Mouse (Mus musculus) cortical plate, adult 2 months (tissue): Measurements from ENCODE around the gene Olfr558. TPM values are rescaled to one million over a fixed set of nuclear protein-coding genes. Genes with fewer than 3 reads are reported as not detected.
A peak's percentile ranks its signal among the peaks of the same experiment; 100 is the strongest.

Experiments
- H3K27ac ChIP-seq: fragments of 200-500 bp; 2 replicates; pipeline ENCODE4 v1.5.1; 2012; ENCODE audit warnings: low read length, control low read depth, inconsistent platforms; ENCODE audit not compliant: insufficient read depth
- H3K4me1 ChIP-seq: fragments of 200-500 bp; 2 replicates; pipeline ENCODE4 v1.6.1; 2011; ENCODE audit warnings: low read length; ENCODE audit not compliant: control insufficient read depth, insufficient read depth
- H3K4me3 ChIP-seq: fragments of 200-500 bp; 2 replicates; pipeline ENCODE4 v1.5.1; 2011; ENCODE audit warnings: mild to moderate bottlenecking, low read length, control low read depth; ENCODE audit not compliant: insufficient read depth
- CTCF ChIP-seq: fragments of 200-500 bp; IDR thresholded peaks from 2 replicates; pipeline ENCODE4 v1.5.1; 2011; ENCODE audit warnings: mild to moderate bottlenecking, control low read depth, low read length; ENCODE audit not compliant: insufficient read depth; ENCODE audit errors: extremely low read depth
- POLR2A ChIP-seq: fragments of 200-500 bp; IDR thresholded peaks from 2 replicates; pipeline ENCODE4 v1.6.1; 2011; ENCODE audit warnings: mild to moderate bottlenecking, low read length, control low read depth; ENCODE audit not compliant: insufficient read depth; ENCODE audit errors: extremely low read depth
- polyA plus RNA-seq: library from polyadenylated mRNA; depleted of rRNA; stranded (reverse); fragments of >200 nt; gene quantifications from 2 replicates; pipeline ENCODE4 v1.2.3, GENCODE M21; 2012; rRNA removed

Olfr558 gene
- polyA plus RNA-seq: 0.40 and 0.47 TPM in 2 replicates

DNA sequence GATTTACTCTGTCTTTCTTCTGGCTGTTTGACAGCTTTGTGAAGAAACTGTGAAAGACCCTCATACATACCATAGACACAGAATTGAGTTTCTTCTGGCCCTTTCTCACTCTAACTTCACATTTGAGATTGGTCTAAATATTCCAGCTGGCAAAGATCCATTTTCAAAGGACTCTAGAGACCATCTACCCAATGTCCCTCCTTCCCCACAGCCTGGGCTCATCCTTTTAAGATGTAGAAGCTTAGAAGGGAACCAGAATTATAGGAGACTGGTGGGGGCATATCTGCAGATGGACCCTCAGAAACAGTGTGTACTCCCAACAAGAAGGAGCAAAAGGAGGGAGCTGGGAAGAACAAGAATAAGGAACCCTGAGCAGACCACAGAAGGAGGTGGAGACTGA is at the start of gene Olfr558:
Gene Olfr558 (plus strand): TSS at position 301 of the 400 bp plus-strand sequence.
- H3K4me3 ChIP-seq: no peak within 1 kb of the TSS
- no peaks in the 10 kb centered on the region for H3K4me1 ChIP-seq
- no peak for TF ChIP-seq CTCF
- no peak within 1 kb of the TSS for H3K27ac ChIP-seq

- TF ChIP-seq CTCF: no peak
- no peak for TF ChIP-seq POLR2A
- Histone ChIP-seq H3K4me3 (no peak within 1 kb of the TSS), H3K27ac (no peak within 1 kb of the TSS), H3K4me1 (no peaks in the 10 kb centered on the region)
Observed at GRCm38 (mm10) chr7:102658523-102658922, 43.5 kb upstream of the Olfr558 start, which contains the start of gene Olfr555. TSS of gene Olfr555 (plus strand) at chr7:102658823.

GRCm38 (mm10) chr7:102664599-102664998 is 37.4 kb upstream of the Olfr558 start, which contains the start of gene Olfr556:
TSS of gene Olfr556 (plus strand) at chr7:102664899.
- TF ChIP-seq POLR2A (no peak), CTCF (no peak)
- H3K27ac ChIP-seq: no peak within 1 kb of the TSS
- H3K4me3 ChIP-seq: no peak within 1 kb of the TSS
- H3K4me1 ChIP-seq: no peaks in the 10 kb centered on the region

- no peak overlapping the region for H3K27ac ChIP-seq
- H3K4me1 ChIP-seq: no peaks in the 10 kb centered on the region
- TF ChIP-seq POLR2A (no peak), CTCF (no peak)
- H3K4me3 ChIP-seq: no peak overlapping the region
Observed at GRCm38 (mm10) chr7:102665378-102665777, 36.6 kb upstream of the Olfr558 start.

DNA sequence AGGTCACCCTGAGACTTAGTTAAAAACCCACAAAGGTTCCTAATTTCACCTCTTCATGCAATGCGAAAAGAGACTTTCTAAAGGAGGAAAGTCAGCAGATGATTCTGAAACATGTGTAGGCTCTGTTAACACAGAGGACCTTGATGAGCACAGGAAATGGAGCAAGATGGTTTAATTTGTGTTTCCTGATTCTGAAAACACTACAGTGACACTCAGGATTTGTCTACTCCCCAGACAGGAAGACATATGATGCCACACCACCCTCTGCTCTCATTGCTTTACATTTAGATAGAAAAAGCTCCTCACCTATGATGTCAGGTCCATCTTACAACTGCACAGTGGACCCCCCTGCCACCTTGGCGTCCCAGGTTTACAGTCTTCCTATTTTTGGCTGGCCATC is 25.8 kb upstream of the Olfr558 start:
- Histone ChIP-seq H3K4me1 (no peaks in the 10 kb centered on the region), H3K27ac (no peak overlapping the region), H3K4me3 (no peak overlapping the region)
- TF ChIP-seq POLR2A: no peak
- no peak for TF ChIP-seq CTCF

DNA sequence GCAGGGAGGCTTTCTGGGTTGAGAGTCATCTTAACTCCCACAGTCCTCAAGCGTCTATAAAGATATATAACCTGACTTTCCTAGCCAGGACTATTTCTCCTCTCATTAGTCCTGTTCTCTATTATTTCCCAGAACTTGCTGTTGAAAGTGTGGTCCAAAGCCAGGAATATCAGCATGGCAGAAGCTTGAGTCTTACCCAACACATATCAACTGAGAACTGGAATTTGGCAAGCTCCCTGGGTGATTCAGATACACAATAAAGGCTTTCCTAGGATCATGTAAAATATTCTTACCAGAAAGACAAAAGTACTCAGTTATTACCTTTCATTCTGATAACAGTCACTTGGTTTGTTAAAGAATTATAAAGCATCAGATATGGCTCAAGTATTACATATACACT is 20.1 kb upstream of the Olfr558 start:
- TF ChIP-seq POLR2A: no peak
- no peak for TF ChIP-seq CTCF
- H3K4me3 ChIP-seq: no peak overlapping the region
- no peaks in the 10 kb centered on the region for H3K4me1 ChIP-seq
- no peak overlapping the region for H3K27ac ChIP-seq

DNA sequence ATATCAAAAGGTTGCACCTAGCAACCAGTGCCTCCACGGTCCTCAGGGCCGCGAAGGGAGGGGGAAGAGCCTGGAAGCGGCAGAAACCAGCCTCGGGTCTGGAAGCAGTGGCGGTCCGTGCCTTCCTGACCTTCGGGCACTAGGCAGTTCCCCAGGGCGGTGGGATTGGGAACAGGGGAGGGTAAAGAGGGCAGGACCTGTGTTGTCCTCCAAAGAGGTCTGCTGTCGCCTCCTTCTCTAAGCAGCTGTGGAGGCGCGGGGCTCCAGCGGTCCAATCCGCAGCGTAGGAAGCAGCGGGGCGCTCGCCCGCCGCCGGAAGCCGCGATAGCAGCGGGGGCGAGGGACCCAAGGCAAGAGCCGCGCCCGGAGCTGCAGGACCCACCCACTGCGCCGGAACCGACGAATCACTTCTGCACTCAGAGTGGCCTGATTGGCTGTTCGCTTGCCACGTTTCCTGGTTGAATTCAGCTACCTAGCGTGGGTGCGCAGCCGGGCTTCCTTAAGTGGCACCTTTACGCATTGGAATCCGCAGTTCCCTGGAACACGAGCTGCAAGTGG is 15.0 kb upstream of the Olfr558 start, which contains the start of gene Trim68:
Gene Trim68 (minus strand): TSS at position 384 of the 558 bp plus-strand sequence.
- peak within 1 kb of the TSS; percentile 86 for H3K4me3 ChIP-seq
- TF ChIP-seq POLR2A: no peak
- TF ChIP-seq CTCF: no peak
- H3K27ac ChIP-seq: peak within 1 kb of the TSS; percentile 70
- H3K4me1 ChIP-seq: no peaks in the 10 kb centered on the region

- TF ChIP-seq CTCF (peak; percentile 76), POLR2A (no peak)
- Histone ChIP-seq H3K27ac (no peak within 1 kb of the TSS), H3K4me3 (no peak within 1 kb of the TSS), H3K4me1 (no peaks in the 10 kb centered on the region)
Observed at GRCm38 (mm10) chr7:102695358-102696125, 6.5 kb upstream of the Olfr558 start, which contains the start of gene Olfr557. TSS of gene Olfr557 (plus strand) at chr7:102695910.

GRCm38 (mm10) chr7:102698461-102698860 is 3.6 kb upstream of the Olfr558 start:
- Histone ChIP-seq H3K27ac (no peak overlapping the region), H3K4me3 (no peak overlapping the region), H3K4me1 (no peaks in the 10 kb centered on the region)
- no peak for TF ChIP-seq CTCF
- TF ChIP-seq POLR2A: no peak

DNA sequence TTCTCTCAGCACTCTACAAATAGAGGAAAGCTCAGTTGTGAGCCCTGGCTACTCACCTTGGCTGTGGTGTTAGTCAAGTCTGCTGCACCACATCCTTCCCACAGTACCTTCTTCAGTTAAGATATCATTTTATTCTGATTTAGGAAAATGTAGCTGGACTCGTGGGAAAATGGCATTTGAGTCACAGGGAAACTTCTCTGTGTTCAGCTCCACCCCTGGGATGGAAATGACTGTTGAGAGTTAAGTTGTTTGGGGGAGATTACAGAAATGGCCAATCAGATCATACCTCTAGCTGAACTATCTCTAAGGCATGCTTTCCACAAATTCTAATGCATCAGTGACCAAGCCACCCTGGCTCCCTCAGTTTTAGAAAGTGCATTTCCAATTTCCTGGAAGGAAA is 17.0 kb downstream of the Olfr558 start, which contains the start of gene Olfr33:
Gene Olfr33 (minus strand): TSS at position 101 of the 400 bp plus-strand sequence.
- no peak within 1 kb of the TSS for H3K4me3 ChIP-seq
- no peak for TF ChIP-seq POLR2A
- no peaks in the 10 kb centered on the region for H3K4me1 ChIP-seq
- no peak within 1 kb of the TSS for H3K27ac ChIP-seq
